Mouse (Mus musculus) ES-E14 (cell line): ENCODE results near the gene Anxa9. TPM values are rescaled to one million over a fixed set of nuclear protein-coding genes. Genes with fewer than 3 reads are reported as not detected.
A peak's percentile ranks its signal among the peaks of the same experiment; 100 is the strongest.

ENCODE experiments used
- DNase-seq: peaks from one replicate; pipeline ENCODE4 v3.0.0-alpha.2; 2013; ENCODE audit warnings: low read depth, low spot score
- H3K27ac ChIP-seq: 2 replicates; pipeline ENCODE4 v1.5.1; 2012; ENCODE audit warnings: low read depth, mild to moderate bottlenecking, low read length, moderate library complexity, mixed read lengths; ENCODE audit not compliant: poor library complexity, insufficient read depth, severe bottlenecking
- H3K36me3 ChIP-seq: 2 replicates; pipeline ENCODE4 v1.6.1; 2012; ENCODE audit warnings: mild to moderate bottlenecking, low read length, moderate library complexity, mixed read lengths; ENCODE audit not compliant: control insufficient read depth, poor library complexity, insufficient read depth, severe bottlenecking
- H3K4me1 ChIP-seq, 2 experiments: fragments of 150-350 bp in 1 of 2; sonication (generic) in 1 of 2; 2 replicates each; pipeline ENCODE4 v1.6.1; 2012; ENCODE audit warnings: low read length in 2 of 2, mild to moderate bottlenecking in 1 of 2, mixed read lengths in 1 of 2; ENCODE audit not compliant: control insufficient read depth in 2 of 2, insufficient read depth in 2 of 2, poor library complexity in 1 of 2
- H3K4me3 ChIP-seq, 2 experiments: fragments of 150-350 bp in 1 of 2; sonication (generic) in 1 of 2; 2 replicates each; pipeline ENCODE4 v1.5.1; 2012; ENCODE audit warnings: low read length in 2 of 2, low read depth in 1 of 2, mild to moderate bottlenecking in 1 of 2, mixed read lengths in 1 of 2; ENCODE audit not compliant: insufficient read depth in 1 of 2, poor library complexity in 1 of 2, severe bottlenecking in 1 of 2
- H3K9ac ChIP-seq: 2 replicates; pipeline ENCODE4 v1.6.1; 2012; ENCODE audit warnings: low read depth, mild to moderate bottlenecking, low read length, mixed read lengths; ENCODE audit not compliant: poor library complexity, insufficient read depth, severe bottlenecking
- H3K9me3 ChIP-seq: fragments of 150-350 bp; sonication (generic); 2 replicates; pipeline ENCODE4 v1.6.1; 2012; ENCODE audit warnings: low read depth, mild to moderate bottlenecking, low read length; ENCODE audit not compliant: control insufficient read depth, insufficient read depth
- CHD2 ChIP-seq: IDR thresholded peaks from 2 replicates; pipeline ENCODE4 v1.6.1; 2014; ENCODE audit warnings: mild to moderate bottlenecking, low read depth, low read length, inconsistent platforms
- HCFC1 ChIP-seq: IDR thresholded peaks from 2 replicates; pipeline ENCODE4 v1.6.1; 2012; ENCODE audit warnings: low read length, inconsistent platforms, borderline replicate concordance; ENCODE audit not compliant: insufficient read depth
- MAFK ChIP-seq: IDR thresholded peaks from 2 replicates; pipeline ENCODE4 v1.6.1; 2014; ENCODE audit warnings: mild to moderate bottlenecking, low read depth, low read length, inconsistent platforms; ENCODE audit not compliant: insufficient read depth
- ZC3H11A ChIP-seq: IDR thresholded peaks from 2 replicates; pipeline ENCODE4 v1.6.1; 2012; ENCODE audit warnings: low read depth, mild to moderate bottlenecking, inconsistent platforms, low read length, borderline replicate concordance
- ZNF384 ChIP-seq: IDR thresholded peaks from 2 replicates; pipeline ENCODE4 v1.6.1; 2012; ENCODE audit warnings: low read depth, low read length, inconsistent platforms
- in situ Hi-C, 2 experiments: fragments of 600-800 bp; cut with MboI; formaldehyde crosslinking; loops; one replicate each; pipeline ENCODE4 v1.15.1; 2025; ENCODE audit warnings: low sequenced_read_pairs in 2 of 2, inconsistent platforms in 1 of 2; ENCODE audit not compliant: unreplicated experiment in 2 of 2
- total RNA-seq: library from RNA; depleted of rRNA; stranded (reverse); fragments of 300-350 nt; gene quantifications from 2 replicates; pipeline ENCODE4 v1.2.3, GENCODE M21; 2012

Anxa9 gene
- total RNA-seq, 1 experiment: 0.58 TPM

GRCm38 (mm10) chr3:95314486-95315093 is 7.6 kb upstream of the Anxa9 start, which contains the start of gene Cers2:
Gene Cers2 (plus strand): TSS chr3:95314791.
- in situ Hi-C loops: no loop called here
- no peak for TF ChIP-seq ZC3H11A
- TF ChIP-seq ZNF384: no peak
- TF ChIP-seq CHD2: no peak
- no peak for TF ChIP-seq MAFK
- no peak for TF ChIP-seq HCFC1
- DNase-seq: no peak
- Histone ChIP-seq H3K9ac (peak within 1 kb of the TSS; percentile 94), H3K4me3 (peak within 1 kb of the TSS; percentile 91 to 93), H3K27ac (peak within 1 kb of the TSS; percentile 80), H3K9me3 (no peaks in the 10 kb centered on the region; the same call in 1 of the 2 replicates), H3K36me3 (no peaks in the 10 kb centered on the region), H3K4me1 (peaks cover 8 to 10% of the 10 kb centered on the region in 2 experiments; a peak in 2 of 4 replicates)

DNA sequence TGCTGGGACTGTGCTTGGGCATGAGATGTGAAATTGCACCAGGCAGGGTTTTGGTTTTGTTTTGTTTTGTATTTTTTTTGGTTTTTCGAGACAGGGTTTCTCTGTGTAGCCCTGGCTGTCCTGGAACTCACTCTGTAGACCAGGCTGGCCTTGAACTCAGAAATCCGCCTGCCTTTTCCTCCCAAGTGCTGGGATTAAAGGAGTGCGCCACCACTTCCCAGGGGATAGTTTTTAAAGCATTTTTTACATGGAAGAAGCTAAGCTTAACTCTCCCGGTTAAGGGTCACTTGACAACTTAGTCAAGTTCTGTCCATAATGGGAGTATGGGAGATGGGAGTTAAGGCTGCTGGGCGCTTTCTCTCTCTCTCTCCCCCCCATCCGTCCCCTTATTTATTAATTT is 7.1 kb upstream of the Anxa9 start:
- Histone ChIP-seq H3K4me1 (peaks cover 6 to 7% of the 10 kb centered on the region in 2 experiments; a peak in 2 of 4 replicates), H3K36me3 (no peaks in the 10 kb centered on the region), H3K9me3 (peaks cover 2% of the 10 kb centered on the region; the same call in 1 of the 2 replicates), H3K4me3 (peak overlapping the region; percentile 91 to 93; a peak in 3 of 4 replicates), H3K9ac (peak overlapping the region; percentile 94; the same call in 1 of the 2 replicates), H3K27ac (no peak overlapping the region; the same call in 1 of the 2 replicates)
- in situ Hi-C loops: no loop called here
- TF ChIP-seq CHD2 (no peak), ZC3H11A (no peak), MAFK (no peak), ZNF384 (no peak)
- no peak for DNase-seq

DNA sequence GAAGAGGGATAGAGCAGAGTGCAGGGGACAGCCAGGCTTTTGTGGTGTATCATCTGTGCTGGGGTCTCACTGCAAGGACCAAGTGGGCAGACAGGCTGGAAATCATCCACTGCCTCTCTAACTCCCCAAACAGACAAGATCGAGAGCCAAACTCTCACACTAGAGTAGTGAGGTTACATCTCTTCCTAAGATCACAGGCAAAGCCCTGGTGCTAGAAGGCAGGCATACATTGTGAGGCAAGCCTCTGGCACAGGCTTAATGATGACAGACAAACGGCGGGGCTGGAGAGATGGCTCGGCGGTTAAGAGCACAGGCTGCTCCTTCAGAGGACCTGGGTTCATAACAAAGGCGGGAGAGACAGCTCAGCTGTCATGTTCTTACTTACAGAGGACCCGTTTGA is 6.5 kb upstream of the Anxa9 start:
- Histone ChIP-seq H3K36me3 (no peaks in the 10 kb centered on the region), H3K4me1 (peaks cover 3 to 4% of the 10 kb centered on the region in 2 experiments; a peak in 2 of 4 replicates), H3K9ac (0 out of 2 replicates have a peak overlapping the region, but pooled peaks have one; percentile 38), H3K4me3 (no peak overlapping the region), H3K27ac (no peak overlapping the region), H3K9me3 (peaks cover 6% of the 10 kb centered on the region; the same call in 1 of the 2 replicates)
- in situ Hi-C loops: no loop called here
- no peak for TF ChIP-seq MAFK
- no peak for DNase-seq

DNA sequence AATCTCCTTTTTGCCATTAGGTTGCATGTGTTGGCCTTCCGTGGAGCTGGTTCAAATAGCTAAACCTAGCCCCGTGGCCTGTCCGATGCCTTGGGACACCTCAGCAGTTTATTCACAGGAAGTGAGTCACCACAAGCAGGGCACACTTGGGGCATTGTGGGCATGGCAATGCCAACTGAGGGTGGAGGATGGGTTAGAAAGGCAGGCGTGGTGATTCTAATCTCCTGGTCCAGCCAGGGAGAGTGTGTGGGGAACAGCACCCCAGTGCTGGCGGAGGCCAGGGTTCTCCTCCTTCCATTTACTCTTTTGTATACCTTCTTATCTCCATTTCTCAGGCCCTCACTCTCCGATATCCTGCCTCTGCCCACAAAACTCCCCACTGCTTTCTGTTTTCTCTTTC is 5.6 kb upstream of the Anxa9 start:
- Histone ChIP-seq H3K4me1 (peaks cover 3 to 4% of the 10 kb centered on the region in 2 experiments; a peak in 2 of 4 replicates), H3K9ac (no peak overlapping the region), H3K27ac (no peak overlapping the region), H3K36me3 (no peaks in the 10 kb centered on the region), H3K9me3 (peaks cover 8% of the 10 kb centered on the region; the same call in 1 of the 2 replicates), H3K4me3 (no peak overlapping the region)
- TF ChIP-seq ZC3H11A: no peak
- TF ChIP-seq ZNF384: peak; percentile 22; the same call in 1 of the 2 replicates
- in situ Hi-C loops: no loop called here
- DNase-seq: no peak
